Mouse (Mus musculus) urinary bladder, postnatal 25 days (tissue): ENCODE results near the gene Fam178b.
"Not testable (repeated sequence)": the region's sequence is repeated elsewhere in the genome, so short reads cannot be mapped to it uniquely, and the experiment has no call there.

ENCODE experiments used
- DNase-seq: peaks from one replicate; pipeline ENCODE4 v3.0.0; 2022; ENCODE audit warnings: low spot score

The Fam178b gene

DNA sequence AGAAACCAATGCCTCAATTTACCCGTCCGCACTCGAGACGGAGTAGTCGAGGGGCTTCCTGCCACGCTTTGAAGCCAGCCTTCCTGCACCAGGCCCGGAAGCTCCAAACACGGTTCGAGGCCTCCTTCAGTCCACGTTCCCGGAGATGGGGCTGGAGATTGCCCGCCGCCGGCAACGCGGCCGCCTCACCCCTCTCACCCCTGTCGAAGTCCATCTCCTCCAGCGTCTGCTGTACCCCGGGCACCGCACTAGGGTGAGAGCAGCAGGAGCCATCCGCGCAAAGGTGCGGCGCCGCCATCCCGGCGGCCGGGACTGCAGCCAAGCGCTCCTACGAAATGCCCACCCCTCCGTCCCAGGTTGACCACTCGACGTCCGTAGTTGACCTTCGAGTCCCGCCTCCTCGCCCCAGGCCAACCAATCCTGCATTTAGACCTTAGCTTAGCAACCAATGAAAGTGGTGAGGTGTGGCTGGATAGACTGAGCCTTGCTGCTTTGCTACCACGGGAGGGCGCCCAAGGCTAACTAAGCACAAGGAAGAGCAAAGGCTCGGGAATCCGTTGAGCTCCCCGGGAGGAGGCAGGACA is 136.0 kb downstream of the Fam178b start, which contains the start of gene Ankrd39:
Gene Ankrd39 (minus strand): TSS at position 558 of the 584 bp plus-strand sequence.
- peak; percentile 95 for DNase-seq

DNA sequence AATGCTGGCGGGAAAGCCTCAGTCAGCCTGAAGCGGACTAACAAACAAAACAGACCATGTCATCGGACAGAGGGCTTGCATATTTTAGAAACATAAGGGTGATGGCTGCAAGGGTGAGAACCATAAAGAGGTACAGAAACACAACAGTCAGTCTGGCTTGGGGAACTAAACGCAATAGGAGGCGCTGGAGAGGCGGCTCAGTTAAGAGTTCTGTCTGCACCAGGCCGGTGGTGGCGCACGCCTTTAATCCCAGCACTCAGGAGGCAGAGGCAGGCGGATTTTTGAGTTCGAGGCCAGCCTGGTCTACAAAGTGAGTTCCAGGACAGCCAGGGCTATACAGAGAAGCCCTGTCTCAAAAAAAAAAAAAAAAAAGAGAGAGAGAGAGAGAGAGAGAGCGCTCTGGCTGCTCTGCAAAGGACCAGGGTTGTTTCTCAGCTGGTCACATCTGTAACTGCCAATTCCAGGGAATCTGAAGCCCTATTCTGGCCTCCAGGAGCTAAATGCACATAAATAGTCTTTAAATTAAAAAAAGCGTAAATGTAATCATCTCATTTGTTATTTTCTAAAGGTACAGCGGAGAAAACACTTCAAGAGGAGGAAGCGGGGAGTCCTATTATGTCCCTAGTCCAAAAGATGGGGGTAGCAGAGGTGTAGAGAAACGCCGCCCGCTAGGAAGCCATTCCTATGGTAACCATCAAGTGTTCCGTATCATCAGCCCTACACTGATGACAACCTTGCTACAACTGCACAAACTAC is 137.0 kb downstream of the Fam178b start:
- DNase-seq, result no peak

DNA sequence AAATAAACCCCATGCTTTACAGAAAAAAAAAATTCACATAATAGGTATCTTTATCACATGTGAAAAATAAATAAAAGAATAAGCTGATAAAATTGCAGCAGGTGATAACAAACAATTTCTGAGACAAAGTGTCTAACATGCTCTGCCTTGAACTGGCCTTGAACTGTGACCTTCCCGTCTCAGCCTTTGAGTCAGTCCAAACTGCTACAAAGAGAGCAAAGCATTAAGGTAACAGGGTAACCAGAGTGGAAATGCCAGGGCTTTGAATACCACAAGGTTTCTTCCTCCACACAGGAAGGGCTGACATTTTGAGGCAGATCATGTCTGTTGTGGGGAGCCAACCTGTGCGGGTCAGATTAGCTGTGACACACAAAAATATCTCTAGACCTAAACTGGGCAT is 137.6 kb downstream of the Fam178b start:
- DNase-seq, result no peak

DNA sequence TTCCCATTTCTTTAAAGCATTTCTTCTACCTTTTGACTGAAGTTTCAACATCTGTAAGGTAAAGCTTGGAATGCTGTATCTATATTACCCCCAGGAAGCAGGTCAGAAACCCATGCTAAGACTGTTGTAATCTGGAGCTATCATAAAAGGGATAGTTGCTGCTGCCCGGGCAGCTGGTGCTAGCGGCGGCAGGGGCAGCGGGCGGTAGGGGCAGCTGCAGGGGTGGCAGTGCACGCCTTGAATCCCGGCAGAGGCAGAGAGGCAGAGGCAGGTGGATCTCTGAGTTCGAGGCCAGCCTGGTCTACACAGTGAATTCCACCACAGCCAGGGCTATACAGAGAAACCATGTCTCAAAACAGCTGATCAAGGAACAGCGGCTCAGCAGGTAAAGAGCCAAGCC is 140.1 kb downstream of the Fam178b start:
- DNase-seq, result no peak

DNA sequence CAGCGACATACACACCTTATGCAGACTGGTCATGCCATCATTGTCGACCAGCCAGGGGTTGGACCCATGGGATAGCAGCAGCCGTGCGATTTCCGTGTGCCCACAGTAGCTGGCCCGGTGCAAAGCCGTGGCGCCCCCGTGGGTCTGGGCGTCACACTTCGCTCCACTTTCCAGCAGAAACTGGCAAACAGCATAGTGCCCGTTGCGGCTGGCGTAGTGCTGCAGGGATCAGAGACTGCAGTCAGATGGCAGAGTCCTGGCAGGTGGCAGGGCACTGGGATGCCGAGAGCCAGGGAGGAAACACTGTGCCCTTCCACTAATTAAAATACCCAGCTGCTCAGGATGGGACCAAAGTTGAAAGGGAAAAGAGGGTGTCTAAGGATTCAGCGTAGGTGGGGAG is 141.1 kb downstream of the Fam178b start:
- DNase-seq, result no peak

DNA sequence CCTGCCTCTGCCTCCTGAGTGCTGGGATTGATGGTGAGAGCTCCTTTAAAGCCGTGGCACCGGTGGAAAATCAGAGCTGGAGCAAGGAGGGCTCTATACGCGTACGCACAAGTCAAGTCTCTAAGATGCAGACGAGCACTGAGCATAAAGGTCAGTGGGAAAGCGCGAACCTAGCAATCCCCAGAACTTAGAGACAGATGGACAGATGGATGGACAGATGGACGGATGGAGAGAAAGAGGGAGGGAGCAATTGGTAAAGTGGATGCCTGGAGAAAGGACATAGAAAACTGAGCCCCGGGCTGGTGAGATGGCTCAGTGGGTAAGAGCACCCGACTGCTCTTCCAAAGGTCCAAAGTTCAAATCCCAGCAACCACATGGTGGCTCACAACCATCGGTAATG is 142.2 kb downstream of the Fam178b start:
- no peak for DNase-seq

DNA sequence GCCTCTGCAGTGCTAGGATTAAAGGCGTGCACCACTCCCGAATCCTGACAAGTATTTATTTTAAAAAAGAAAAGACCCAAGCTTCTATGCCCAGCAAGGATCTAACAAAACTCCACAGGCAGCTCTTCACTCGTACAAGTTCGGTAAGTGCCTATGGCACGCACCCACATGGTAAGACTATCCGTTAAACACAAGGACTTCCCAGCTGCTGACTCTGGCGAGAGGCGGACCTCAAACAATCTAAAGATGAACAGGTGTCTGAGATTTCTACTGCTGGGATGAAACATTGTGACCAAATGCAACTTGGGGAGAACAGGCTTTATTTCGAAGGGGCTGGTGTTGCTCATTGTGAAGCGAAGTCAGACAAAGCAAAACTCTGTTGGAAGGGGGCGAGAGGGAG is 142.9 kb downstream of the Fam178b start:
- no peak for DNase-seq

DNA sequence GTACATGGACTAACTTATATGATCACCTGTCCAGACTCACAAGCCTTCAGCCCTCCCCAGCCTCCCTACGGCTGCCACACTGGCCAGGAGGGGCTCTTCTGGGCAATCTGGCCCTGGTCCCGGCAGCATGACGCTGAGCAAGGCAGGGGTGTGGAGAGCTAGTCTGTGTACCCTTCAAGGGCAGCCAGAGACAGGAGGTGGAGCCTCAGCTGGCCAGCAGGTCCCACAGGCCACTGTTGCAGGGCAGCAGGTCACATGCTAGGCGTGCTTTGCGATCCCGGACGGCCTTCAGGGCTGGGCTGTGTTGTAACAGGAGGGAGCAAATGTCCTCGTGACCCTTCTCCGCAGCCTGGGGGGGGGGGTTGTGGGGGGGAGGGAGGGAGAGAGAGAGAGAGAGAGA is 143.8 kb downstream of the Fam178b start, which contains the start of gene Gm42417:
Gene Gm42417 (minus strand): TSS at position 244 of the 400 bp plus-strand sequence.
- DNase-seq, result no peak

DNA sequence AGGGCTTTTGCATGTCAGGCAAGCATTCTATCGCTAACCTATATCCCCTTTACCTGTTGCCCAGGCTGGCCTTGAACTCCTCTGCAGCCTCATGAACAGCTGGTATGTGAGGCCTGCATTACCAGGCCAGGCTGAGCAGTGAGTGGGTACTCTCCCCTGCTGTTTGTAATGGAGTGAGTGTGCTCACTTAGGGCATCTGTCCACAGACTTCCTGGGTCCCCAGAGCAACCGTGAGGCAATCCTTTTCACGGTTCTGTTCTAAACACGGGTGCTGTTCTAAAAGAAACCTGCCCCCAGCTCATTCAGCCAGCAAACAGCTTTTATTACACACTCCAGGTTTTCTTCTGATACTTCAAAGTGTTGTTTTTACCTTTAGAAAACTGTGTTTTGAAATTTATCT is 144.3 kb downstream of the Fam178b start:
- DNase-seq, result no peak

DNA sequence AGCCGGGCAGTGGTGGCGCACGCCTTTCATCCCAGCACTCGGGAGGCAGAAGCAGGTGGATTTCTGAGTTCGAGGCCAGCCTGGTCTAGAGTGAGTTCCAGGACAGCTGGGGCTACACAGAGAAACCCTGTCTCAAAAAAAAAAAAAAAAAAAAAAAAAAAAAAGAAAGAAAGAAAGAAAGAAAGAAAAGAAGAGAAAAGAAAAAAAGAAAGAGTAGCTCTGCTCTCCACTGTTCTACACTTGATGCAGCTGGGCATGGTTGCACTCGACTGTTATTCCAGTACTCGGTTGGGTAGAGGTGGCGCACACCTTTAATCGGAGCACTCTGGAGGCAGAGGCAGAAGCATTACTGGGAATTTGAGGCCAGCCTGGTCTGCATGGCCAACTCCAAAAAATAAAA is 146.2 kb downstream of the Fam178b start, which contains the start of gene Ankrd23:
Gene Ankrd23 (minus strand): TSS at position 101 of the 400 bp plus-strand sequence.
- not testable (repeated sequence) for DNase-seq

DNA sequence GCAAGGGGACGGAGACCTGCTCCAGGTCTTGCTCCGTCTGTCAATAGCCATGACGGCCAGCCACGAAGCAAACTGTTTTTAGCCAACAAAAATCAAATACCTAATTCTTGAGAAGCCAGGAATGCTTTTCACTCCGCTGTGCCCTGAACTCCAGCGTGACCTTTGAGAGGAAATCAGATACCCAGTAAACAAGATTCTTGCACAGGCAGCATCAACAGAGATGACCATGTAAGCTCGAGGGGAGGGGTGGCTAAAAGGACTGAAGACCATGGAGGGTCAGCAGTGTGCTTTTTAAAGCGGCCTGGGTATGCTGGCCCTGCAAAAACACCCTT is 146.6 kb downstream of the Fam178b start:
- DNase-seq, result no peak

DNA sequence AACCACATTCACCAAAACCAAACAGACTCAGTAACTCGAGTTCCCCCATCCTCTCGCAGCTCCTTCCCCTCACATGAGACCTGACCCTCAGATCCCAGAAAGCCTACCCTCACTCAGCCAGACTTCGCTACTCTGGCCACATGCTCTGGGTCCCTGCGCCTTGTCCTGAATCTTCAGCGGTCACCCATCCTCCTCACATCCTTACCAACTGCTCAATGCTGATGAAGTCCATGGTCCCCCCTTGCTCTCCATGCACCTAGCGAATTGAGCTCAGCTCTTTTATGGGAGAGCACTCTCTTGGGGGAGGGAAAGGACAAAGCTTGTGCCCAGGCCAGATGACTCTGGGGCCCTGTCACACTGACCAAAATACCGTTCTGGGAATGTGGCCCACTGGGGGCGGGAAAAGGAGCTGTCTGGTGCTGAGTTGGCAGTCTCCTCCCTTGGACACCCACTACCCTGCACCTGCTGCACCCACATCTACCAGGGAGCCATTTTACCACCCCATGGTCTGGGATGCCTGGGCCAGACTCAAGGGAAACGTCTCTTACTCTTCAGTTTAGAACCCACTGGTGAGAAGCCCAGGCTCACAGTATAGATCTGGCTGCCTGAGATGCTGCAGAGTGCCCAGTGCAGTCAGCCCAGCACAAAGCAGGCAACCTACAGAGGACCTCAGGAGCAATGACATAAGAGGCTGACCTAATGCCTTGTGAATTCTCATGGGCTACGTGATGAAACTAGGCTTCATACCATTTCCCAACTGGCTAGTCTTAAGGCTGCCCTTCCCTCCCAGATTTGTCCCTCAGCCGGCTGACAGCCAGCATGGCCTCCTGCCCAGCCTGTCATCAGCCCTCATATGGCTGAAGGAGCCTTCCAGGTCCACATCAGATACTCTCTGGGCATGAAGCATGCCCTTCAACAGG is 147.2 kb downstream of the Fam178b start:
- no peak for DNase-seq

DNA sequence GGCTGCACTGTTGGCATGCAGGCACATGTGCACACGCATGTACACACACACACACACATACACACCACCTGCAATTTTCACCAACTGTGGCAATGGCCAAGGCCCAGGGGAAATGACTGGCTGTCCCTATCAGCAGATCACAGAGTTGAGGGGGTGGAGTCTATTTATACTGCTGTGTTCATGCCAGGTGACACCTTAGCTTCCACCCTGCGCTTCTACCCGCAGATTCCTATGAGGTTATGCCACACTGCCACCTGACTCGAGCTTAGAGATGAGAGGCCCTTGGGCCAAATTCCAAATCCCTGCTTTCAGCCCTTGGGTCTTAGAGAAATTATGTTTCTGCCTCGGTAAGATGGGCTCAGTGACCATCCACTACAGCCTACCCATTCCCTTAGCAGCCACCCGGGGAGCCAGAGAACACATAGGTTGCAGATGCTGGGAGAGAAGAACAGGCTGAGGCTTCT is 148.4 kb downstream of the Fam178b start:
- no peak for DNase-seq

DNA sequence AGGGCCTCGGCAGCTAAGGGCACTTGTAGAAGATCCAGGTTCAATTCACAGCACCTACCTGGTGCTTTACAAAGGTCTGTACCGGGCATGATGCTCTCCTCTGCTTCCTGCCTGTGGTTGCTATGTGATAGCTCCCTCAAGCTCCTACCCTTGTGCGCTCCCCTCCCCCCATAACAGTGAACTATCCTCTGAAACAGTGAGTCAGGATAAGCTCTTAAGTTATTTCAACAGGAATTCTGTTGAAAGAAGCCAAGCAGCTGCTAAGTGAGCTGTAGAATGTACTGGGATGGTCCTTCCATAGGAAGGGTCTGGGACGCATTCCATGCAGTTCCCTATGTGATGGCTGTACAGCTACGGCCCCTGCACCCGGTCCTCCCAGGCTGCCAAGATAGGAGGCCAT is 149.4 kb downstream of the Fam178b start:
- no peak for DNase-seq

DNA sequence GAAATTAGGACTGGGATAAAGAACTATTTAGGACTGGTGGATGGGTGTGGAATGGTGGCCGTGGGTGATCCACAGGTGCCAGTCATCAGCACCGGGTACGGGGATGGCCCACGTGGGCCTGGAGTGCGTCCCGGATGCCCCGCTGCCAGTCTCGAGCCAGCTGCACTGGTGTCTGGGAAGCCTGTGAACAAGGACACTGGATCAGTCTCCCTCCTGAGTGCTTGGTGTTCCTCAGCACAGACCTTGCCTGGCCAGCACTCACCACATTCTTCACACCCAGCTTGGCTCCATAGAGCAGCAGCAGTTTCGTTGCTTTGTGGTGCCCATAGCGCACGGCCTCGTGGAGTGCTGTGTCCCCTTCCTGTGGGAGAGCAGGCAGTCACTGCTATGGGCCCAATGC is 151.5 kb downstream of the Fam178b start:
- no peak for DNase-seq

DNA sequence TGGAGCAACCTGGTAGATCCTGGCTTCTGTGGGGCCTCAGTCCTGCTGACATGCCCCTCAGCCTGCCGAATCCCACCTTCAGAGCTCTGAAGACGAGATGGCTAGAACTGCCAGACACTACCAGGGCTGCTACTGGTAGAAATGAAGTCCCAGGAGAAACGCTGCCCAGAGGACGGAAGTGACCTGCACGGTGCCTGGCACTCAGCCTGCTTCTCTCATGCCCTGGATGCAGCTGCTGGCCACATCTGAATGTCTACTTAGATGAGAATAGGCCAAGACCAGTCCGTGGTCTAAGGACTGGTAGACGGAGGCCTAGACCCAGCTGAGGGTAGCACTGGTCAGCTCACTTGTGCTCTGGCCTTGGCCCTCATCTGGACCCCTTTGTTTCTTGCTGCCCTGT is 152.0 kb downstream of the Fam178b start:
- no peak for DNase-seq

DNA sequence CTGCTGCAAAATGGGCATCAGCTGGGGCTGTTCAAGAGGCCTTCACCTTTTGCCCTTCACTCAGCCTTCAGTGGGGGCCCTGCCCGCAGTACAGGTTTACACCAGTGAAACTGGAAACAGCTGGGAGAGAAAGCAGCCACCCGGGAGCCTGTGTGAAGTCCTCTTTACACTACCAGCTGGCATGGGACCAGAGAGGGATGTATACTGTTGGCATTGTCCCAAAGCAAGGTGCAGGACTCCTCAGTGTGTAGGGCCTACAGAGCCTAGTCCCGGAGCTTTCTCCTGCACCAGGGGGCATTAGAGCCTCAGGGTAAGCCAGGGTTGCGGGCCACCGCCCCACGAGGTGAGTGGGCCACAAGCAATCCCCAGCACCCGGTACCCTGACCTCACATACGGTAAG is 152.5 kb downstream of the Fam178b start:
- no peak for DNase-seq

DNA sequence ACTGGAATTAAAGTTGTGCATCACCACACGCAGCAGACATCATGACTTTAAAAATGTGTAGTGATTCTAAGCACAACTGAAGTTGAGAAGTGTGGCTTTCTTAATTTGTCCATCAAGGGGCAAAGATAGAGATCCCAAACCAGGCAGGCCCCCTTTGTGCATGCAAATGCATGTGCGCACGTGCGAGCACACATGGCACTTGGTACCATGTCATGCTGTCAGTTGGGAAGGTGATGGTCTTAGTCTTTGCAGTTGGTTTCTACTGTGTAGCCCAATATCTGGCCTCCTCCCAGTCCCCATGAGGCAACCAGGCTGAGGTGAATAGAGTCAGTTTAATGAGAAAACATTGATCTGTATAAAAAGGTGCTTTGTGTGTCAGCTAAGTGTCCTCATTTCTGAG is 153.1 kb downstream of the Fam178b start:
- DNase-seq, result no peak

DNA sequence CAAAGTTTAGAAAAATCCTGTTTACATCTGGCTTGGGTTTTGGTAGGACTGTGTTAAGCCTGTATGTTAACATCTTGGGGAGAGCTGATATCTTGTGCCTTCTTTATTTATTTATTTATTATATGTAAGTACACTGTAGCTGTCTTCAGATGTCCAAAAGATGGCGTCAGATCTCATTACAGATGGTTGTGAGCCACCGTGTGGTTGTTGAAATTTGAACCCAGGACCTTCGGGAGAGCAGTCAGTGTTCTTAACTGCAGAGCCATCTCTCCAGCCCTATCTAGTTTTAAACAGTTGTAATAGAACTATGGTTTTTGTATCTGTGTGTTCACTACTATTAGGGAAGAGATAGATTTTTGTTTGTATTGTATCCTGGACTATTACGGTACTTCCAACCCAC is 153.7 kb downstream of the Fam178b start:
- DNase-seq, result no peak

DNA sequence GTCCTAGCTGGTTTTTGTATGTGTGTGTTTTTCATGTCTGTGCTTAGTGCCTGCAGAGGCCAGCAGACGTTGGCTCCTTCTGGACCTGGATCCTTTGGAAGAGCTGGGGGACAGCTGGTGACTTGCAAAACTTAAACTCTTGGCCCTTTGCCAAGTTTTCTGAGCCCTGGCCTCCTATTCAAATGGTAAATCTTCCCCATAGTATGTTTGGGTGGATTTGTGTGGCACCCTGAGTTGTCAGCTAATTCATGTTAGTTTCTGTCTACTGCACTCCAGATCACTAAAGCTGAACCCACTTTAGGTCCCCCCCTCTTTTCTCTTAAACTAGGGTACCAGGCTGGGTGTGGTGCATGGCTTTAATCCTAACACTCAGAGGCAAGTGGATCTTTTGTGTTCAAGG is 154.6 kb downstream of the Fam178b start:
- DNase-seq, result no peak

DNA sequence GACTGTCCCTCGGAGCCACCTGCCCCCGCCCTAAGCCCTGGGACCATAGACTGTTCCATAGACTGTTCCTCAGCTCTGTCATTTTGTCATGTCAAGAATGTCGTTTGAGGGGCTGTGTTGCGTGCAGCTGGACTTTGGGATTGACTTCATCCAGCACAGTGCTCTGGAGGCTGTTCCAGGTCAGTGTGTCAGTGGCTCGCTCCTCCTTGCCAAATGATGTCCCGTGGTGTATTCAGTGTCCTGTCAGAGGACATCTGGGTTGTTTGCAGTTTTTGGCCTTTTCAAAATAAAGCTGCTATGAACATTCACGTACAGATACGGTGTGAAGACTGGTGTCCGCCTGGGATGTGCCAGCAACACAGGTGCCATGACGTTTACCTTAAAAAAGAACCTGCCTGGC is 156.1 kb downstream of the Fam178b start:
- no peak for DNase-seq

DNA sequence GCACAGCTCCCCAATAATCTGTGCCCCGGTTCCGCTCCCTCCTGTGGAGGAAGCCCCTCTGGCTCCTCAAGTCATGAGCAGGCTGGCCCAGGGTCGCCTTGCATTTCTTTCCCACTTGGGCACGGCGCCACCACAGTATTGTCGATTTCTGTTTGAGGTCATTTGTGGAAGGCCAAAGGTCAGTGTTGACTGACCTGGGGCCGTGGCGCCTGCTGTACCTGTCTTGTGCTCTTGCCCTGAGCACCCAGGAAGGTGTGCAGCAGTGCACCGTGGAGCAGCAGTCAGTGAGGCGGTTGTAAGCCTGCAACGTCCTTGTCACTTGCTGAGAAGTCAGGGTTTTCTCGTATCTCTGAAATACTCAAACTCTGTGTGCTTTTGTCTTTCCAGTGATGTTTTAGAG is 157.2 kb downstream of the Fam178b start:
- no peak for DNase-seq

DNA sequence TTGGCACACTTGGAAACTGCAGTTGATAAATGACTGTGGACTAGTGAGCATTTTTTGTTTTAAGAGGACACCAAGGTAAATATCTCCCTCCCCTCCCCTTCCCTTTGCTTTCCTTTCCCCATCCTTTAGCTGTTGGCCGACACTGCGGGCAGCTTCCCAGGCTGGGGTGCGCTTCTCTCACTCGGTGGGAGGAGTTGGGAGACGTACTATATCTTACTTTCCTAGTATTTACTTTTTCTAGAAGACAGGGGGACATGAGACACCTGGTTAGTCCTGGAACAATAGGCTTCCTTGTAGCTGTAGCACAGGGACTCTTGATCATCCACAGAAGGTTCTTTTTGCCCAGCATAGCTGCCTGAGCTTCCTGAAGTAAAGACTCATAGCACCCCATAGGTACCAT is 158.9 kb downstream of the Fam178b start:
- no peak for DNase-seq
